Mouse (Mus musculus): ENCODE data around the gene Strada.
"Not testable (repeated sequence)": the region's sequence is repeated elsewhere in the genome, so short reads cannot be mapped to it uniquely, and the experiment has no call there.

The Strada gene

DNA sequence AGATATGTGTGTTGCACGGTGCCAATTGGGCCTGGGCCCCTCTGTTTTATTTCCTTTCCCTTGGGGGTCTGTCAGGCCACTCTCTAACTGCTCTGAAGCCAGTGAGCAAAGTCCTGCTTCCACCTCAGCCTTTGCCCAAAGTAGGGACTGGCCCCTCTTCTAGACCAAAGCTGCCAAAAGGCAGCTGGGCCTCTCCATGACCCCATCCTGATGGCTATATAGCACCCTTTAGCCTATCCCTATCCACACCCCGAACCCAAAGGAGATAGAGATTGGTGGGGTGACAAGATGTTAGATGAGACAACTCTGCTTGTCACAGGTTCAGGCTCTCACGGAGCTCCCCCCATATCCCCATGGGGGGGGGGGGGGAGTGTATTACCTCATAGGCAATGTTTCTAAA is 46.2 kb downstream of the Strada start:
- no peak for DNase-seq

GRCm38 (mm10) chr11:106154770-106155169 is 47.2 kb downstream of the Strada start:
- no peak for DNase-seq

GRCm38 (mm10) chr11:106154091-106154490 is 47.9 kb downstream of the Strada start:
- DNase-seq = no peak

- DNase-seq = no peak
Measured at GRCm38 (mm10) chr11:106152132-106152531, 49.8 kb downstream of the Strada start.

GRCm38 (mm10) chr11:106151219-106151618 is 50.7 kb downstream of the Strada start:
- no peak for DNase-seq

- no peak for DNase-seq
Measured at GRCm38 (mm10) chr11:106134580-106135528, 67.1 kb downstream of the Strada start.

DNA sequence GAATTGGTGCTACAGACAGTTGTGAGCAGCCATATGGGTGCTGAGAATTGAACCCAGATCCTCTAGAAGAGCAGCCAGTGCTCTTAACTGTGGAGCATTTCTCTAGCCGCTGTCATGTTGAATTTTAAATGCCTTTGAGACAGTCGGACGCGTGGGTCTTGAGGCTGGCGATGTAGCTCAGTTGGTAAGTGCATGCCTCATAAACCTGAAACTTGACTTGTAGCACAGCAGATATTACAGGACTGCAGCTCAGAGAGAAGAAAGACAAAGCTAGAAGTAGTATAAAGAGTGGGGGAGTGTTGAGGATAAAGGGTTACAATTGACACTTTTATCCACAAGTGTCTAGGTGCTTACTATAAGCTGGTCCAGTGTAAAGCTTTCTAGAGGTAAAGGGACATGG is 69.5 kb downstream of the Strada start:
- no peak for DNase-seq

- no peak for DNase-seq
Measured at GRCm38 (mm10) chr11:106129477-106129876, 72.5 kb downstream of the Strada start.

DNA sequence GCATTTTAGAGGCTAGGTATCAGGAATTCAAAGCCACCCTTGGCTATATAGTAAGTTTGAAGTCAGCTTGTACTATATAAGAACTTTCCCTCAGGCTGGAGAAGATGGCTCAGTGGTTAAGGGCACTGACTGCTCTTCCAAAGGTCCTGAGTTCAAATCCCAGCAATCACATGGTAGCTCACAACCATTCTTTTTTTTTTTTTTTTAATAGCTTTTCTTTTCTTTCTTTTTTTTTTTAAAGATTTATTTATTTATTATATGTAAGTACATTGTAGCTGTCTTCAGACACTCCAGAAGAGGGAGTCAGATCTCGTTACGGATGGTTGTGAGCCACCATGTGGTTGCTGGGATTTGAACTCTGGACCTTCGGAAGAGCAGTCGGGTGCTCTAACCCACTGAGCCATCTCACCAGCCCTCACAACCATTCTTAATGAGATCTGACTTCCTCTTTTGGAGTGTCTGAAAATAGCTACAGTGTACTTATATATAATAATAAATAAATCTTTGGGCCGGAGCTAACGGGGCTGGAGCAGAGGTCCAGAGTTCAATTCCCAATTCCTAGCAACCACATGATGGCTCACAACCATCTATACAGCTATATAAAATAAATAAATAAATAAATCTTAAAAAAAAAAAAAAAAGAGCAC is 75.1 kb downstream of the Strada start:
- DNase-seq = not testable (repeated sequence)

- no peak for DNase-seq
Measured at GRCm38 (mm10) chr11:106125827-106126226, 76.1 kb downstream of the Strada start.

GRCm38 (mm10) chr11:106124784-106125183 is 77.2 kb downstream of the Strada start:
- DNase-seq = no peak

DNA sequence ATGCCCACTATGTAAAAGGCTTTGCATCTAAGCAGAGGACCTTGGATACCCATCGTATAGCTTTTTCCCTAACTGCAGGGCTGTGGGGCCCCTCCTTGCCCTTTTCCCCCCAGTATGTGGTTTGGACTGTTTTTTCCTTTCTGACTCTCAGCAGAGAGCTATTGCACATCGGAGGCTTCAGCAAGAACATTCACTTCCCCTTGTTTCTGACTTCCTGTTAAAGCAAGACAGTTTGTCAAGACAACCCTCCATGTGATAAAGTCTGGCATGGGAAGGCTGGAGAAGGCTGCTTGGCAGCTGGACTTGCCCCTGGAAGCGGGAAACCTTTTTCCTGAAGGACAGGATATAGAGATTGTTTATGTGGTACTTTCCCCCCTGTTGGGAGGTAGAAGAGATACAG is 79.2 kb downstream of the Strada start:
- DNase-seq = peak; percentile 48 to 50

DNA sequence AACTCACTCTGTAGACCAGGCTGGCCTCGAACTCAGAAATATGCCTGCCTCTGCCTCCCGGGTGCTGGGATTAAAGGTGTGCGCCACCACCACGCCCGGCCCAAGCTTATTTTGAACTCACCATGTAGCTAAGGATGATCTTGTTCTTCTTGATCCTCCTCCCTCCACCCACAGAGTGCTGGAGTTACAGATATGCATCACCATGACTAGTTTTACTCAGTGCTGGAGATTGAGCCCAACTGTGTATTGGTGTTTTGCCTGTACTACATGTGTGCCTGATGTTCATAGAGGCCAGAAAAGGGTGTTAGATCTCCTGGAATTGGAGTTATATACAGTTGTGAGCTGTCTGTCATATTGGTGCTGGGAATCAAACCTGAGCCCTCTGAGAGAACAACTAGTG is 79.7 kb downstream of the Strada start:
- no peak for DNase-seq

Data from B cell, adult 2 months (primary cell).